Mouse (Mus musculus) ES-E14 (cell line): ENCODE data around the gene Higd1a.

Experiments
- CHD2 ChIP-seq: IDR thresholded peaks from 2 replicates; pipeline ENCODE4 v1.6.1; 2014; ENCODE audit warnings: mild to moderate bottlenecking, low read depth, low read length, inconsistent platforms
- HCFC1 ChIP-seq: IDR thresholded peaks from 2 replicates; pipeline ENCODE4 v1.6.1; 2012; ENCODE audit warnings: low read length, inconsistent platforms, borderline replicate concordance; ENCODE audit not compliant: insufficient read depth
- MAFK ChIP-seq: IDR thresholded peaks from 2 replicates; pipeline ENCODE4 v1.6.1; 2014; ENCODE audit warnings: mild to moderate bottlenecking, low read depth, low read length, inconsistent platforms; ENCODE audit not compliant: insufficient read depth
- ZNF384 ChIP-seq: IDR thresholded peaks from 2 replicates; pipeline ENCODE4 v1.6.1; 2012; ENCODE audit warnings: low read depth, low read length, inconsistent platforms

GRCm38 (mm10) chr9:121891301-121891700 is 33.1 kb upstream of the Higd1a start:
- TF ChIP-seq CHD2 (no peak), ZNF384 (no peak), MAFK (no peak), HCFC1 (no peak)
